Mouse (Mus musculus) intestine, embryonic 14.5 days (tissue): ENCODE data around the gene Ndufa4l2. TPM values are rescaled to one million over a fixed set of nuclear protein-coding genes. Genes with fewer than 3 reads are reported as not detected.
A peak's percentile ranks its signal among the peaks of the same experiment; 100 is the strongest.

ENCODE experiments used
- ATAC-seq: fragments of 200-750 bp; cut with Nextera tagmentation; replicated peaks from 2 replicates; pipeline ENCODE4 v1.8.0; 2017; ENCODE audit warnings: low read depth, moderate number of reproducible peaks, moderate TSS enrichment, moderate library complexity; ENCODE audit not compliant: low FRiP score, low TSS enrichment
- DNase-seq: peaks from one replicate; pipeline ENCODE4 v3.0.0-alpha.2; 2018; ENCODE audit warnings: low spot score
- H3K27ac ChIP-seq: fragments of 300-500 bp; sonication (generic); 2 replicates; pipeline ENCODE4 v1.5.1; 2014; ENCODE audit warnings: low read depth, mild to moderate bottlenecking, control low read depth
- H3K27me3 ChIP-seq: fragments of 300-500 bp; sonication (generic); replicated peaks from 2 replicates; pipeline ENCODE4 v1.6.1; 2014; ENCODE audit warnings: low read length, control low read depth; ENCODE audit not compliant: control insufficient read depth, insufficient read depth
- H3K36me3 ChIP-seq: fragments of 300-500 bp; sonication (generic); 2 replicates; pipeline ENCODE4 v1.6.1; 2014; ENCODE audit warnings: low read length, control low read depth; ENCODE audit not compliant: control insufficient read depth, insufficient read depth
- H3K4me1 ChIP-seq: fragments of 300-500 bp; sonication (generic); replicated peaks from 2 replicates; pipeline ENCODE4 v1.6.1; 2014; ENCODE audit warnings: low read length, control low read depth, mixed read lengths; ENCODE audit not compliant: control insufficient read depth, insufficient read depth
- H3K4me2 ChIP-seq: fragments of 300-500 bp; sonication (generic); 2 replicates; pipeline ENCODE4 v1.6.1; 2014; ENCODE audit warnings: low read length
- H3K4me3 ChIP-seq: fragments of 300-500 bp; sonication (generic); 2 replicates; pipeline ENCODE4 v1.5.1; 2014; ENCODE audit warnings: low read depth, low read length, control low read depth, mixed read lengths
- H3K9ac ChIP-seq: fragments of 300-500 bp; sonication (generic); 2 replicates; pipeline ENCODE4 v1.6.1; 2014; ENCODE audit warnings: mild to moderate bottlenecking, low read length
- H3K9me3 ChIP-seq: fragments of 300-500 bp; sonication (generic); 2 replicates; pipeline ENCODE4 v1.6.1; 2016; ENCODE audit warnings: low read length, control low read depth; ENCODE audit not compliant: control insufficient read depth
- WGBS: fragments of 180-500 bp; shearing (Covaris S2); extraction: QIAGEN DNeasy Blood & Tissue Kit; methylation state at CpG from one replicate; pipeline ENCODE4 v1.1.7; 2014; 5-methylcytosine and 5-hydroxymethylcytosine counted together
- polyA plus RNA-seq: library from polyadenylated mRNA; unstranded; fragments of >200 nt; fragmentation: Nextera tagmentation; extraction: Ambion mirVana; gene quantifications from 2 replicates; pipeline ENCODE4 v1.2.1, GENCODE M21; 2014

Ndufa4l2 gene
- polyA plus RNA-seq, 1 experiment from 2014 or later: 28.5 TPM

GRCm38 (mm10) chr10:127530945-127531344 lies 16.2 kb downstream of the Ndufa4l2 start:
- H3K4me1 ChIP-seq: peaks cover 25% of the 10 kb centered on the region
- no peaks in the 10 kb centered on the region for H3K9me3 ChIP-seq
- no peaks in the 10 kb centered on the region for H3K36me3 ChIP-seq
- ATAC-seq (no peak), DNase-seq (no peak)
- no peak overlapping the region for H3K27ac ChIP-seq
- H3K9ac ChIP-seq: no peak overlapping the region
- no peak overlapping the region for H3K4me3 ChIP-seq
- WGBS: under 1% methylated on average over 19 of the region's 25 CpGs
- H3K27me3 ChIP-seq: peaks cover 100% of the 10 kb centered on the region
- peak overlapping the region; percentile 22; the same call in 1 of the 2 replicates for H3K4me2 ChIP-seq

DNA sequence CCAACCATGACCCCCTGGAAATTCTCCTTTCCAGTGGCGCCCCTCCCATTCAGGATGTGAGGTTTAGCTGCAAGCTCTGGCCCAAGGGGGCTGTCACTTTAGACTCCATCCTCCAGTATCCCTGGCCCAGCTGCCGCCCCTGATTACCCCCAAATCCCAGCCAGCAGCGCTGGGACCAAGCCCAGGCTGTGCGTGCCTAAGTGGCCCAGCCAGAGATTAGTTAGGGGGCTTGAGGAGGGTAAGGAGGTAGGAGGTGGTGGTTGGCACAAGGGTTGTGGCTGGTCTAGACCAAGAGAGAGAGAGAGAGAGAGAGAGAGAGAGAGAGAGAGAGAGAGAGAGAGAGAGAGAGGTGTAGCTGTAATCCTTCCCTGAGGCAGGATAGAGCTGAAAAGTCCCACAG lies 16.8 kb downstream of the Ndufa4l2 start:
- peaks cover 100% of the 10 kb centered on the region for H3K27me3 ChIP-seq
- H3K9ac ChIP-seq: no peak overlapping the region
- H3K9me3 ChIP-seq: no peaks in the 10 kb centered on the region
- H3K36me3 ChIP-seq: no peaks in the 10 kb centered on the region
- H3K4me1 ChIP-seq: peaks cover 20% of the 10 kb centered on the region
- WGBS: 1% methylated on average over 4 of the region's 4 CpGs
- no peak overlapping the region for H3K4me2 ChIP-seq
- no peak overlapping the region for H3K4me3 ChIP-seq
- DNase-seq: no peak
- no peak for ATAC-seq
- H3K27ac ChIP-seq: no peak overlapping the region

DNA sequence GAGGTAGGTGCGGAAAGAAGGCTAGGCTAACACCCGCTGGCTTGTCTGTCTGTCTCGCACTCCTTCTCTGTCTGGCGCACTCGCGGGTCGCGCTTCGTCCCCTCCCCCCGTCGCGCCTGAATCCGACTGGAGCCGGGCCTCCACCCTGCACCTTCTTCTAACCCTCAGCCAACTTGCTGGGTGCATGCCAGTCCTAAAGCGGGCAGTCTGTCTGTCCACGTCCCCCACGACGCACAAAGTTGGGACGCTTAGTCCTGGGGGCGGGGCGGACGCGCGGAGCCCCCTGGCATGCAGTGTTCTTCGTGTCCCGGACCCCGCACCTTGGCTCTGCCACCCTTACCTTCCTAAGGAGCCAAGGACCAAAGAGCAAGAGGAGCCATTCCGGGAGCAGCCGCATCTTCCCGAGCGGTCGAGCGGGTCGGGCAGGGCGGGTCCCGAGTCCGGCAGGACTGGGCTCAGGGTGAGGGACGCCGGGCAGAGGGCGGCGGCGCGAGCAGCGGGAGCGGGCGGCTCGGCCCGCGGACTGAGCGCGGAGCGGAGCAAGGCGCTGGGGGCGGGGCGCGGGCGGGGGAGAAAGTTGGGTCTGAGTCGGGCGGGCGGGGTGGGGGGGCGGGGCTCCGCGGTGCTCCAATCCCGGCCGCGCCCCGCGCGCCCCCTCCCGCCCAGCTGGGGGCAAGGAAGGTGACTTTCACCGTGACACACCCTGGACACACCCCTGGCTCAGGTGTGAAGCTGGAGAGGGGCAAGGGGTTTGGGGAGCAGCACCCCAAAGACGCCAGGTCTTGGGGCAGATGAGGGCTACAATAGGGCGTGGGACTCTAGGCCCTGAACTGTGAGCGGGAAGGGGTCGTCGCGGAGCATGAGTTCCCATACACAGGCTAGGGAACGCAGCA lies 19.5 kb downstream of the Ndufa4l2 start, which contains the start of gene Nxph4:
TSS of gene Nxph4 (minus strand) at position 524 of the 893 bp plus-strand sequence.
- DNase-seq (no peak), ATAC-seq (peak; percentile 22; the same call in 1 of the 2 replicates)
- Histone ChIP-seq H3K4me3 (peak within 1 kb of the TSS; percentile 42), H3K9me3 (no peaks in the 10 kb centered on the region), H3K4me1 (peaks cover 16% of the 10 kb centered on the region), H3K36me3 (peaks cover 8% of the 10 kb centered on the region; the same call in 1 of the 2 replicates), H3K9ac (no peak within 1 kb of the TSS), H3K27ac (no peak within 1 kb of the TSS), H3K4me2 (peak within 1 kb of the TSS; percentile 84), H3K27me3 (peaks cover 73% of the 10 kb centered on the region)
- 1% methylated on average over 54 of the region's 78 CpGs for WGBS

DNA sequence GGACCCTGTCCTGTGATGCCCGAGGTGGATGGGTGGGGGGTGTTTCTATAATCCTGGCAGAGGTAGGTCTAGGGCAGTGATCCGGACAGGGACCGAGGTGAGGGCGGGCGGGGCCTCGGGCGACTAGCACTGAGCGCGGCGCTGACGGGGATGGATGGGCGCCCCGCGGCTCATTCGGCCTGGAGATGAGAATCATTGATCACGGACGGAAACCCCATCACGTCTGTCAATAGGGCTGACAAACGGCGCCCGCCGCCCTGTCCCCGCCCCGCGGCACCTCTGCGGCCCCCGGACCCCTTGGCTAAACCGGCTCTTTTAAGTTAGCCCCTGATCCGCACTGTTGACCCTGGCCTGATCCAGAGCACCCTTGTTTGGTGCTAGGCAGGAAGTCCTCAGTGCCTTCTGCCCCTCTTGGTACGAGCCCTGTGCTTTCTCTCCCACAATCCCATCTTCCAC lies 20.2 kb downstream of the Ndufa4l2 start:
- H3K27ac ChIP-seq: no peak overlapping the region
- H3K4me1 ChIP-seq: peaks cover 16% of the 10 kb centered on the region
- peak overlapping the region; percentile 84 for H3K4me2 ChIP-seq
- 0 out of 2 replicates have a peak, but pooled peaks have one; percentile 5 for ATAC-seq
- DNase-seq: no peak
- no peak overlapping the region for H3K9ac ChIP-seq
- WGBS: 2% methylated on average over 28 of the region's 30 CpGs
- H3K4me3 ChIP-seq: peak overlapping the region; percentile 42
- H3K9me3 ChIP-seq: no peaks in the 10 kb centered on the region
- H3K27me3 ChIP-seq: peaks cover 66% of the 10 kb centered on the region
- peaks cover 15% of the 10 kb centered on the region for H3K36me3 ChIP-seq

DNA sequence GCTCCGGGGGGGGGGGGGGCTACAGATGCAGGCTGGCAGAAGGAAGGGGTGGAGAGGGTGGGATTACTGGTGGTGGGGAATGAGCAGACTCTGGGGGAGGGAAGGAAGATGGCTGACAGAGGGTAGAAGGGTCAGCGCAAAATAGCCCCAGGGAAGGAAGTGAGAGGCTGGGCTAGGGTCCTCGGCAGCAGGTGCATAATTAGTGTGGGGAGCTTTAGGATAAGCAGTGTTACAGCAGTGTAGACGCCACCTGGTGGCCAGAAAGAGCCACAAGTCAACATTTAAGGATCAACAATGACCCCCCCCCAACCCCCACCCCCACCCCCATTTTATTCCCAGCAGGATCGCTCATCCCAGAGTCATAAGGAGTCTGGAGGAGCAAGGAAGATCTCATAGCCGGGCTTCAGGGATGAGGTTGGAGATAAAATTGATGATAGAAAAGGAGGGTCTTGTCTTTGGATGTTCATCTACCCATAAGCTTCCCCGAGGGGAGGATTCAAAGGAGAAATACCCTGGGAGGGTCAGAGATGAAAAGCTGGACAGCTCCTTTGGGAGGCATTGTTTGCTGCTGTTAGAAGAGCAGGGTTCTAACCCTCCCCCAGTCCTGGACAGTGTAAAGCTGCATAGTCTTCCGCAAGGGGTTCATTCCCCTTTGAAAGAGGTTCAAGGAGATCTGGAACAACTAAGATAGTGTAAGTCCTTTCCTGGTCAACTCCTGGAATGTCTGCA lies 22.0 kb downstream of the Ndufa4l2 start:
- H3K27me3 ChIP-seq: peaks cover 48% of the 10 kb centered on the region
- peaks cover 32% of the 10 kb centered on the region for H3K36me3 ChIP-seq
- H3K4me2 ChIP-seq: no peak overlapping the region
- DNase-seq (no peak), ATAC-seq (no peak)
- no peak overlapping the region for H3K4me3 ChIP-seq
- no peaks in the 10 kb centered on the region for H3K9me3 ChIP-seq
- peaks cover 16% of the 10 kb centered on the region for H3K4me1 ChIP-seq
- H3K9ac ChIP-seq: no peak overlapping the region
- 16% methylated on average over 8 of the region's 8 CpGs for WGBS
- H3K27ac ChIP-seq: no peak overlapping the region

GRCm38 (mm10) chr10:127537854-127538583 lies 23.3 kb downstream of the Ndufa4l2 start:
- Histone ChIP-seq H3K9me3 (no peaks in the 10 kb centered on the region), H3K4me2 (no peak overlapping the region), H3K36me3 (peaks cover 44% of the 10 kb centered on the region), H3K27me3 (peaks cover 36% of the 10 kb centered on the region), H3K27ac (no peak overlapping the region), H3K9ac (no peak overlapping the region), H3K4me1 (peaks cover 16% of the 10 kb centered on the region), H3K4me3 (no peak overlapping the region)
- WGBS: 28% methylated on average over 7 of the region's 7 CpGs
- peak; percentile 18; the same call in 1 of the 2 replicates for ATAC-seq
- peak; percentile 87 for DNase-seq

DNA sequence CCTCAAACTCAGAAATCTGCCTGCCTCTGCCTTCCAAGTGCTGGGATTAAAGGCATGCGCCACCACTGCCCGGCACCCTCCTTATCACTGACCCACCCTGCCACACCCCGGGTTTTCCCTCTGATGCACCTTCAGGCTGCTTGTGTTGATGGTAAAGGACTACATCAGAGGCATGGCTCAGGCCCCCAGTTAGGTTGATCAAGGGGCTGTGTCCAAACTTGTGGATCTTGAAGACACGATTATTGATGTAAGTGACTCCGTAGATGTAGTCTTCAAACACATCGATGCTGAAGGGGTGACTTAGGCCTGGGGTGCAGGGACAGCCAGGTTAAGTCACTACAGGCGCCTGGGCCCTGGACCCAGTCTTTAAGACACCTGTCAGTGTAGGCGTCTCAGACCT lies 26.7 kb downstream of the Ndufa4l2 start:
- Histone ChIP-seq H3K27me3 (peaks cover under 1% of the 10 kb centered on the region), H3K36me3 (peaks cover 79% of the 10 kb centered on the region), H3K9ac (no peak overlapping the region), H3K9me3 (no peaks in the 10 kb centered on the region), H3K4me1 (no peaks in the 10 kb centered on the region; the same call in 1 of the 2 replicates), H3K27ac (no peak overlapping the region), H3K4me2 (no peak overlapping the region), H3K4me3 (no peak overlapping the region)
- no peak for DNase-seq
- no peak for ATAC-seq
- WGBS: 95% methylated on average over 8 of the region's 8 CpGs

- DNase-seq (no peak), ATAC-seq (no peak)
- Histone ChIP-seq H3K27ac (no peak overlapping the region), H3K4me1 (no peaks in the 10 kb centered on the region), H3K9ac (no peak overlapping the region), H3K4me2 (no peak overlapping the region), H3K27me3 (no peaks in the 10 kb centered on the region), H3K9me3 (no peaks in the 10 kb centered on the region), H3K4me3 (no peak overlapping the region), H3K36me3 (peaks cover 84% of the 10 kb centered on the region)
- 93% methylated on average over 13 of the region's 13 CpGs for WGBS
Observed at GRCm38 (mm10) chr10:127542084-127542483, 27.3 kb downstream of the Ndufa4l2 start.
